Mouse (Mus musculus): ENCODE results near the gene Sim1. TPM values are rescaled to one million over a fixed set of nuclear protein-coding genes. Genes with fewer than 3 reads are reported as not detected.
A peak's percentile ranks its signal among the peaks of the same experiment; 100 is the strongest.

Gene Sim1
- total RNA-seq (2021): not detected

- intact Hi-C loops (cut with DNase I): loop anchor here (10.0 kb wide), 1 partner anchor 510 kb away; no protein-coding TSS in a partner anchor
- peak; percentile 70 to 75 for DNase-seq
Measured at GRCm38 (mm10) chr10:50894170-50894991, at the start of gene Sim1. Sim1 (plus strand) TSS chr10:50894754.

GRCm38 (mm10) chr10:50868202-50868601 is 26.4 kb upstream of the Sim1 start:
- intact Hi-C loops (cut with DNase I): no loop called here
- DNase-seq: no peak

GRCm38 (mm10) chr10:50876952-50877351 is 17.6 kb upstream of the Sim1 start:
- intact Hi-C loops (cut with DNase I): no loop called here
- no peak for DNase-seq

GRCm38 (mm10) chr10:50881476-50882069 is 13.0 kb upstream of the Sim1 start:
- intact Hi-C loops (cut with DNase I): no loop called here
- DNase-seq: peak in 1 of 2 experiments; percentile 23

- intact Hi-C loops (cut with DNase I): no loop called here
- DNase-seq: no peak
Measured at GRCm38 (mm10) chr10:50882366-50882765, 12.2 kb upstream of the Sim1 start.

- intact Hi-C loops (cut with DNase I): no loop called here
- no peak for DNase-seq
Measured at GRCm38 (mm10) chr10:50886305-50886704, 8.2 kb upstream of the Sim1 start.

- intact Hi-C loops (cut with DNase I): loop anchor here (2.0 to 10.0 kb wide), 2 partner anchors 16 to 514 kb away; no protein-coding TSS in a partner anchor
- no peak for DNase-seq
Measured at GRCm38 (mm10) chr10:50890621-50891020, 3.9 kb upstream of the Sim1 start.

- peak in 1 of 2 experiments; percentile 12 for DNase-seq
- intact Hi-C loops (cut with DNase I): loop anchor here (2.0 to 10.0 kb wide), 2 partner anchors 15 to 513 kb away; no protein-coding TSS in a partner anchor
Measured at GRCm38 (mm10) chr10:50891876-50892711, 2.5 kb upstream of the Sim1 start.

- intact Hi-C loops (cut with DNase I): loop anchor here (10.0 kb wide), 1 partner anchor 512 kb away; no protein-coding TSS in a partner anchor
- DNase-seq: no peak
Measured at GRCm38 (mm10) chr10:50892751-50893320, 1.7 kb upstream of the Sim1 start.

- intact Hi-C loops (cut with DNase I): loop anchor here (10.0 kb wide), 1 partner anchor 511 kb away; no protein-coding TSS in a partner anchor
- DNase-seq: no peak
Measured at GRCm38 (mm10) chr10:50893546-50893945, 1.0 kb upstream of the Sim1 start.

- intact Hi-C loops (cut with DNase I): loop anchor here (10.0 kb wide), 1 partner anchor 510 kb away; no protein-coding TSS in a partner anchor
- DNase-seq: peak in 1 of 2 experiments; percentile 27
Measured at GRCm38 (mm10) chr10:50895091-50895790, 687 bp downstream of the Sim1 start.

GRCm38 (mm10) chr10:50895881-50896766 is 1.6 kb downstream of the Sim1 start:
- intact Hi-C loops (cut with DNase I): loop anchor here (10.0 kb wide), 1 partner anchor 509 kb away; no protein-coding TSS in a partner anchor
- peak in 1 of 2 experiments; percentile 50 for DNase-seq

GRCm38 (mm10) chr10:50896767-50897390 is 2.3 kb downstream of the Sim1 start:
- DNase-seq: peak in 1 of 2 experiments; percentile 15
- intact Hi-C loops (cut with DNase I): loop anchor here (10.0 kb wide), 1 partner anchor 508 kb away; no protein-coding TSS in a partner anchor

GRCm38 (mm10) chr10:50897530-50898471 is 3.2 kb downstream of the Sim1 start:
- intact Hi-C loops (cut with DNase I): loop anchor here (10.0 kb wide), 1 partner anchor 507 kb away; no protein-coding TSS in a partner anchor
- peak; percentile 51 to 52 for DNase-seq

GRCm38 (mm10) chr10:50898621-50899020 is 4.1 kb downstream of the Sim1 start:
- peak in 1 of 2 experiments; percentile 21 for DNase-seq
- intact Hi-C loops (cut with DNase I): loop anchor here (10.0 kb wide), 1 partner anchor 506 kb away; no protein-coding TSS in a partner anchor
